Mouse (Mus musculus) lung, postnatal 14 days (tissue): ENCODE data around the gene Gm10577.
A peak's percentile ranks its signal among the peaks of the same experiment; 100 is the strongest.

Experiments used
- DNase-seq: peaks from one replicate; pipeline ENCODE4 v3.0.0; 2021

Gm10577 gene

GRCm38 (mm10) chr4:101020596-101020995 is at the start of gene Gm10577:
Gene Gm10577 (minus strand): TSS chr4:101020696.
- DNase-seq = no peak

- DNase-seq = peak; percentile 34
Observed at GRCm38 (mm10) chr4:101069154-101069971, 48.9 kb upstream of the Gm10577 start.

- DNase-seq = peak; percentile 71
Observed at GRCm38 (mm10) chr4:101068786-101069153, 48.3 kb upstream of the Gm10577 start, which contains the start of gene Raver2. Gene Raver2 (plus strand): TSS chr4:101068983.

- DNase-seq = no peak
Observed at GRCm38 (mm10) chr4:101066401-101066800, 45.9 kb upstream of the Gm10577 start.

DNA sequence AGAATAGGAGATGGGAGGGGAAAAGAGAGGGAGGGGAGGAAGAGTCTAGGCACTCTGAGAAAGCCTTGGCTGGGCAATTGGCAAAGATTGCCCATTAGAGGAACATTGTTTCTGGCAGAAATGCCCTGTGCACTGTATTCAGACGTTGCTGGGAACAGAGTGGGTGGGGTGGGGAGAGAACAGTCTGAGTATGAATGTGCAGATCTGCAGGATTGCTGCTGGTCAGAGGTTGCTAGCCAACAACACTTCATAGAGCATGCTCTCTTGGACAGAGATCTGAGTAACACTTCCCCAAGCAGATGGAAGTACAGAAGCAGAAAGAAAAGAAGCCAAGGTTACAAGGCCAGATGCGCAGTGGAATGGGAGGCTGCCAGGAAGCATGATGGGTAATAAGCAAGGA is 41.6 kb upstream of the Gm10577 start:
- peak; percentile 46 for DNase-seq

DNA sequence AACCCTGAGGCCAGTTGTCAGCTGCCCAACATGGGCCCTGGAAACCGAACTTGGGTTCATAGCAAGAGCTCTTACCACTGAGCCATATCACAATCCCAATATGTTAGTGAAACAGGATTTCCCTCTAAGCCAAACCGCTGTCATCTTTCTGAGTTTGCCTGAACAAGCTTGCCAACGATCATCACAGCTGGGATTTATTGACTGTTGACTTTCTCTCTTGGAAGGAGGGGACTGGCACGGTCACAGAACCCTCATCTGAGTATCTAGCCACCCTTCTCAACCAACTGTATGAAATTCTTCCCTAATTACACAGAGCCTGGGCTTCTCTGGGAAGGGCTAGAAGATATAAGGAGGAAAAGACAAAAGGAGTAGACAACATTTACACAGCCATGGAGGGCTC is 26.1 kb upstream of the Gm10577 start:
- peak; percentile 45 for DNase-seq

GRCm38 (mm10) chr4:101044149-101044548 is 23.7 kb upstream of the Gm10577 start:
- DNase-seq = no peak

DNA sequence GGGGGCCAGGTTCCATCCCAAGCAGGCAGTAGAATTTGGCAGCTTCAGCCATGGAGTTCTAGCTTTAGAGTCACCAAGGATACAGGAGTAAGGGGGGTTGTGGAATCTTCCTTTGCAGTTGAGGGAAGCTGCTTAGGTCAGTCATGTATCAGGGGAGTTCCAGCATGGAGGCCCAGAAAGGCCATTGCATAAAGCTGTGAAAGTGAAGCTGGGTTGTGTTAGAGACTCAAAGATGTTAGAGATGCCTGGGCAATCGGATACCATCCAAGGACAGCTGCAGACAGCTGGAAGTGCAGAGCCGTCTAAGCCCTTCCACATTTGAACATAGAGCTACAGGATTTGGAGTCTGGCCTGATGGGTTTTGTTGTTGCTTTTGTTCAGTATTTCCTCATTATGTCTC is 23.2 kb upstream of the Gm10577 start:
- peak; percentile 53 for DNase-seq

DNA sequence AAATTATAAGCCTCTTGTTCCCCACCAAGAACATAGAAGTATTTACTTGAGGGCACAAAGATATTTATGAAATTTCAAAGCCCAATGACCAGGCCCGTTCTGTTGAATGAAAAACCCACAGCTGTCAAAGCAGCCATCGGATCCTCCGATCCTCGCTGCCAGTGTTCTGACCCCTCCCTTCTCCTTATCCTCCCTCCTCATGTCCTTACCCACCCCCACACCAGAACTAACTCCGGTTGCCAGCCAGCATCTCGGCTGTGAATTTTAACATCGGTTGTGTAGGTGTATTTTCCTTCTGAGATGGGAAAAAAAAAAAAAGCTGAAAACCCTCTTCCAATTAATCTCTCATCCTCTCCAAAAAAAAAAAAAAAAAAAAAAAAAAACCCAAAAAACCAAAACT is 16.7 kb upstream of the Gm10577 start:
- DNase-seq = no peak

DNA sequence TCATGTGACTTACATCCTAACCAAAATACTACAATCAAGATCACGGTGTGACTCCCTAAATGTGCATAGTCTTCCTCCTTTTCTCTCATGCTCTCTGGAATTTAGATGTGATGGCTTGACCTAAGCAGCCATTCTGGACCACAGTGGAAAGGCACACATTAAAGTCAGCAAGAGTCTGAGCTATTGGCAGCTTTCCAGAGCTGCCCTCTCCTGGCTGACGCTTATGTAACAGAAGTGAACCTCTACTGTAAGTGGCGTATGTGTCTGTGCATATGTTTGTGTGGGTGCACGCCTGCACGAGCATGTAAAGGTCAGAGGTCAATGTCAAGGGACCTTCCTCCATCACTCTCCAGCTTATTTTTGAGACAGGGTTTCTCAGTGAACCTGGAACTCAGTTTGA is 14.6 kb upstream of the Gm10577 start:
- DNase-seq = no peak

DNA sequence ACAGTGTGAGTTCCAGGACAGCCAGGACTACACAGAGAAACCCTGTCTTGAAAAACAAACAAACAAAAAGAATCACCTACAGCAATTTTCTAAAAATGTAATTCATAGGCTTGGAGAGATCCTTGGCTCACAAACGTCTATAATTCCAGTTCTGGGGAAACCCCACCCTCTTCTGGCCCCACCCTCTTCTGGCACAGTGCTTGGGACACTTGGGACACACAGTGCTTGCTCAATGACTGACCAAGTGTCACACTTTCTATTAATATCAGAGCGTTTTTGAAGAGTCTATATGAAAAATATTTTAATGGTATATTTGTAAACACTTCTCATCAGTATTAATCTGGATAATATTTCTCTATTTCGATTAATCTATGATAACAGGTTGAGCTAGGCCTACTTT is 12.6 kb upstream of the Gm10577 start:
- DNase-seq = no peak

DNA sequence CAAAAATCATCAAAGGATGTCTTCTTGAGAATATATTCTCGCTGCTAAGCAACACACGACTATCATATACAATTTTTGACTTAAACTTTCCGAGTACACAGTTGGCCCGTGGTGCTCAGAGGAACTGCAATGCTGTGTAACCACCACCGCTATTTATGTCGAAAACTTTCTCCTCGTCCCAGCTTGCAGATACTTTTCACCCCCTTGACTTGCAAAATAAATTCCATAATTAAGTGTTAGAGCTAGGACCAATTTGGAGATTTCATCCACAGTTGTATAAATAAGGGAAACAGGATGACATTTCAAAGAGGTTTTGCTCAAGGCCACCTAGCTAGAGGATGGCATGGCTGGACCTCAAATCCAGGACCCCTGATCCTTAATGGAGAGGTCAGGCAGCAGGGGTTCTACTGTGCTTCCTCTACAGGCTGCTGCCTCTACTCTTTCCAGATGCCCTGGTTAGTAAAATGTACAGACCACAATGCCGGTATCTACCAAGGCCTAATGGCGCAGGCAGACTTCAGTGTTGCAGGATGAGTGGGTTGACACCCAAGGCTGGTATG is 7.4 kb upstream of the Gm10577 start:
- DNase-seq = no peak

DNA sequence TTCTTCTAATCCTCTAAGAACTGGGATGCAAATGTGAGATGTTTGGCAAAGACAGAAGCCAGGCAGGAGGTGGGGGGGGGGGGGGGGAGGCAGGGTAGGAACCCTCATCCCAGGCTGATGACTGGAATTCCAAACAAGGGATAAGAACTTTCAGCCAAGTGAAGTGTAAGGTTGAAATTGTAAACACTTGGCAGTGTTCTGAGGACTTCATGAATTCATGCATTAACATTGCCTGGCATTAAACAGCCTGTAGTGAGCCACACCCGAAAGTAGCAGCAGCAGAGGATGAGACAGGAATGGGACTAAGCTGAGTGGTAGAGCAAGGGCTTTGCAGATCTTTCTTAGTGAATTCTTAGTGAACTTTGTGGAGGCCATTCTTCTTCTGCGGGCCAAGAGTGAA is 6.5 kb upstream of the Gm10577 start:
- DNase-seq = no peak

DNA sequence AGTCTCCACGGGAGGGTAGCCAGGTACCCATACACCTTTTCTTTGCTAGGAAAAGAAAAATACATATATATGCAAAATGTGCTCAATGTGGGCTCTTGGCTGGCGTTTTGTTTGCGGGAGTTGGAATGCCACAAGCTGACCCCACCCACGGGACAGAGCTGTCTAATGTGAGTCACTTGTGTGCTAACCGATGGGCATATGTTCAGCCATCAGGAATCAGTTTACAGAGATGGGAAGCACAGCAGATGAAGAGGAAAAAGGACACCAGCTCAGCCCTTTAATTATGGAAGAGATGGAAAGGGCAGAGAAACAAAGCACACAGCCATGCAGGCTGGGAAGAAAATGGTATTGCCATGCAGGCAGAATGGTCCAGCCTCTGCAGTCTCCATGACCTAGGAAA is 6.1 kb upstream of the Gm10577 start:
- DNase-seq = no peak

DNA sequence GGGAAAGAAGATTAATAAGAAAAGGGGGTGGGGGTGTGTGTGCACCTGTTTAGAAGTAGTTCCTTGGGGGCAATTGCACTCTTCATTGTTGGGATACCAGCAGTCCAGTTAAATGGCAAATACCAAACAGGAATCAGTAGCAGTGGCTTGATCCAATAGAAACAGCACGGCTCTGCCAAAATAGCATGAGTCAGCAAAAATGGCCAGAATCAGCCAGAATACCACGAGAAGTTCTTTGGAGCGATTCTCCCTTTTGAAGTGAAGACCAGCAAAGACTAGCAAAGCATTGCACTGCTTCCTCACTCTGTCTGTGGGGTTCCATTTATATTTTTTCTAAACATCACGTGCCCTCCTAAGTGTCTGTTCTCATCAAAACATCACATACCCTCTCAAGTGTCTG is 2.7 kb downstream of the Gm10577 start:
- DNase-seq = no peak

- DNase-seq = no peak
Observed at GRCm38 (mm10) chr4:101009092-101009491, 11.4 kb downstream of the Gm10577 start.

DNA sequence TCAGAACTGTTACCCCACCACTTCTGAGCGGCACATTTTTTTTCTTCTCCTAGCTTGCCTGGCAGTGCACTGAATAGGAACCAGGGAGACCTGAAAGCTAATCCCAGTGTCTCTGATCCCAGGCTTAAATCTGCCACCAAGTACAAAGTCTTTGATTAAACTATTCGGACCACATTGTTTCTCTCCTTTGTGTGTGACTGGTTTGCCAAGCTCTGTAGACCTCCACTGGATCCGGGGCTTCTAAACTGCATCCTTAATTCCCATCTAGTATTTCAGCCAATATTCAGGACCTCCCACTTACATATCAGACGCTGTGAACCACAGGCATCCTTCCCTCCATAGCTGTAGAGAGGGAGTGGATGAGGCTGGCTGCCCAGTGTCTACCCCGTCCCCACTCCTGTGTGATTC is 12.1 kb downstream of the Gm10577 start:
- DNase-seq = no peak

DNA sequence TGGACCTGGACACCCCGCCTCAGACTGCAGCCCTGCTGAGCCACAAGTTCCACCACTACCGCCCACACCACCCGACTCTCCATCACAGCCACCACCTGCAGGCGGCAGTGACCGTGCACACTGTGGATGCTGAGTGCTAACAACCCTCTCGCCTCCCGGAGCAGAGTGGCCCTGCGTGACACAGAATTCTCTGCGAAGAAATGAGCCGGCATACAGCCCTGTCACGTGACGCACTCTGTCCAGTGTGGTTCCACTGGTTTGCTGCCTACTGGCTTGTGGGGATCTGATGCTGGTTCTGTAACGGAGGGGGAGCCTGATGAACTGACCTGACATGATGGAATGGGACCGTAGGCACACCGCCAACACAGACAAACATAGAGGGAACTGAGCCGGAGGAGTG is 17.5 kb downstream of the Gm10577 start:
- DNase-seq = no peak

- no peak for DNase-seq
Observed at GRCm38 (mm10) chr4:101001073-101001472, 19.4 kb downstream of the Gm10577 start.

DNA sequence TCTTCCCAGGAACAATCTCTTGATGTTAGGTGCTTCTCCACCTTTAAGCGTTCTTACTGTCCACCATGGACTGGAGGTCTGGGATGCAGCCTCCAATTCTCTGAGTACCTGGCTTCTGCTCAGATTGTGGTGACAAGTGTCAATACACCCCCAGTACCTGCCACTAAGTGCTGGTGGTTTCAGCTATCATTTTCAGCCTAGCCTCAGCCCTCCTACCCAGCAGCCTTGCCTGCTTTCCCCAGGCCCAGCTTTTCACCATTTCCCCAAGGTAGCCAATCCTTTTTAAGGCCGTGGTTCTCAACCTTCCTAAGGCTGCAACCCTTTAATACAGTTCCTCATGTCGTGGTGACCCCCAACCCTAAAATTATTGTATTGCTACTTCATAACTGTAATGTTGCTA is 19.9 kb downstream of the Gm10577 start:
- DNase-seq = no peak

DNA sequence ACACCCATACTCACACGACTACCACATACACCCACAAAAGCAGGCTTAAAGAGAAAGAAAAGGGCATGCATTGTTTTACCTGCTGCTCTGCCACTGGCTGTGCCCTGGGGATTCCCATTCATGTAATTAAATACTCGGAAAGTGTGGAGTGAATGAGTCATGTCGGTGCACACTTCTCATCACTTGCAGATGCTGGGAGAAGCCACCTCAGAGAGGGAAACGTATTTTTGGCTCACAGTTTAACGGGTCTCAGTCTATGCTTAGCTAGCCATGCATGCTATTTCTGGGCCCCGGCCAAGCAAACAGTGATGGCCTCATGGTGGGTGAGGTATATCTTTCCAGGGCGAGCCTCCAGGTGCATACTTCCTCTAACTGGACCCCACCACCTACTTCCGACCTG is 21.6 kb downstream of the Gm10577 start:
- DNase-seq = no peak

GRCm38 (mm10) chr4:100998145-100998544 is 22.4 kb downstream of the Gm10577 start:
- DNase-seq = peak; percentile 68

- no peak for DNase-seq
Observed at GRCm38 (mm10) chr4:100996060-100996651, 24.3 kb downstream of the Gm10577 start.

DNA sequence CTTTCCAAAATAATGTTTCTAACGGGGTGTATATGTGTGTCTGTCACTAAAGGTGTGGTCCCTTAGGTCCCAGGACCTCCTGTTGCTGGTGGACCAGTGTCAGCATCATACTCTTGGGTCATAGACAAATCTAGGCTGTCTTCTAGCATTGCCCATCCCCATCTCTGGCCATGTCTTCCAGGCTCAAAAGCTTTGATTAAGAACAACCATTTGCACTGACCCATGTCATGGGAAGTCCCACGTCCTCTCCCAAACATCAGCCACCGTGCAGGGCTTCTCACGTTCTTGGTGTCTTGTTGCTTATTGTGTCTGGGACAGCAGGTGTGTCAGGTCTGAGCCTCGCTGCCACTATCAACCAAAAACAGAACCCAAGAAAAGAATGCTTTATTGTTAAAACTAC is 24.9 kb downstream of the Gm10577 start:
- DNase-seq = no peak
